Mouse (Mus musculus) layer of hippocampus, adult 9-11 months (tissue): ENCODE measurements around the gene Gfm1.
A peak's percentile ranks its signal among the peaks of the same experiment; 100 is the strongest.

Experiments
- DNase-seq: peaks from one replicate; pipeline ENCODE4 v3.0.0; 2022

Gfm1 gene

DNA sequence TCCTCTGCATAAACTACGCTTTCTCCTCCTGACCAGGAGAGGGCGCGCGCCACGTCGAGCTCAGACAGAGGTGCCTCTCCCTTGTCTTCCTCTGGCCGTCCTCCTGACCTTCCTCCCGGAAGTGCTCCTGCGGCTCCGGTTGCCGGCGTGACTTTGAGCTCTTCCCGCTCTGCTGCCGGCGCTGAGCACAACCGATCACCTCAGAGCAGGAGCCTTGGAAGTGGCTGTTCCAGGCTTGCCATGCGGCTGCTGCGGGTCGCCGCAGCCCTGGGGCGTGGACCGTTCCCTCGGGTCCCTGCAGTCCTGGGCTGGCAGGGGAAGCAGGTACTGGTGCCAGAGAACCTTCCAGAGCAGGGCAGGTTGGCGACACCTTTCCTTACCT is at the start of gene Gfm1:
Gene Gfm1 (plus strand): TSS at position 98 of the 382 bp plus-strand sequence.
- peak; percentile 82 for DNase-seq

DNA sequence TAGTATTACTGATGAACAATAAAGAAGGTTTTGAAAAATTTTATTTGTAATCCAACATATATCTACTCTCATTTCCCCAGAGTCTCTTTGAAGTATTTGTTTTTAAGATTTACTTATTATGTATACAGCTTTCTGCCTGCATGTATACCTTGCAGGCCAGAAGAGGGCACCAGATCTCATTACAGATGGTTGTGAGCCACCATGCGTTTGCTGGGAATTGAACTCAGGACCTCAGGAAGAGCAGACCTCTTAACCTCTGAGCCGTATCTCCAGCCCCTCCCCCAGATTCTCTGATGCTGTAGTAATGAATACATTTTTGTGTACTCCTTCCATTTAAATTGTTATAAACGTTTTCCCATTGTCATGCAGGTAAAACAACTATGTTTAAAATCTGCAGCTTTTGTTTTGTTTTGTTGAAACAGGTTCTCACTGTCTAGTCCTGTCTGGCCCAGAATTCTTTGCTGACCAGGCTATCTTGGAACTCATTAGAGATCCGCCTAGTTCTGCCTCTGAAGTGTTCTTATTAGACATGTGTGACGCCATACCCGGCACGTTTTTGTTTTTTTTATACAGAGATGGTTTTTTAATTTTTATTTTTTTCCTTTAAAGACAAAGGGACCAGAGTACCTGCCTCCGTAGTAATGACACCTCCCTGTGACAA is 428 bp upstream of the Gfm1 start:
- DNase-seq, result no peak

DNA sequence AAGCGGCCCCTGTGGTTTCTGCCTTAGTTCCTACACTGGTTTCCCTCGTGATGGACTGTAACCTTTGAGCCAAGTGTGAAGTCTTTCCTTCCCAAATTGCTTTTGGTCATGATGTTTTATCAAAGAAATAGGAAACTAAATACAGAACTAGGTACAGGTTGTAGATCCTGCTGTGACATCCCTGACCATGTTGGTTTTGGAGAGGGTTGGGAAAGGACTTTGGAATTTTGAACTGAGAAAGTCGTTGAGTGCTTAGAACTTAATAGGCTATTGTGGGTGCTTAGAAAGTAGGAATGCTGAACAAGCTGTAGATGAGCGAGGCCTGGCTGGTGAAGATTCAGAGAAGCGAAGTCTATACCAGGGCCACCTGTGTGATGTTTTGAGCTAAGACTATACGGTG is 4.1 kb downstream of the Gfm1 start:
- no peak for DNase-seq

GRCm38 (mm10) chr3:67447143-67447542 is 17.2 kb downstream of the Gfm1 start:
- DNase-seq, result no peak

DNA sequence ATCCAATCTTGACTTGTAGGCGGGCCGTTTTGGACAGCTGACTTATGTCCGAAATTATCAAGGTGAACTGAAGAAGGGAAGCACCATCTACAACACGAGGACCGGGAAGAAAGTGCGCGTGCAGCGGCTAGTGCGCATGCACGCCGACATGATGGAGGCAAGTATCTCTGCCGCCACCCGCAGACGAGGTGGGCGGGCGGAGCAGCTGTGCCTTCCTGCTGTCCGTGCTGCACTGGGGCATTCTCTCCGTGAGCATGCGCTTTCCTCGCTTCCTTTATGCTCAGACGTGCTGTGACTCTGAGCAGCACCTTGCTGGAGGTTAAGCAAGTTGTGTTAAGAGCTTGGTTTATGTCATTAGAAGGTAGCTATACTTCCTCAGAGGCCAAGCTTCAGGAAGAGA is 19.8 kb downstream of the Gfm1 start:
- DNase-seq, result peak; percentile 75

GRCm38 (mm10) chr3:67450601-67451210 is 20.8 kb downstream of the Gfm1 start:
- peak; percentile 47 for DNase-seq

DNA sequence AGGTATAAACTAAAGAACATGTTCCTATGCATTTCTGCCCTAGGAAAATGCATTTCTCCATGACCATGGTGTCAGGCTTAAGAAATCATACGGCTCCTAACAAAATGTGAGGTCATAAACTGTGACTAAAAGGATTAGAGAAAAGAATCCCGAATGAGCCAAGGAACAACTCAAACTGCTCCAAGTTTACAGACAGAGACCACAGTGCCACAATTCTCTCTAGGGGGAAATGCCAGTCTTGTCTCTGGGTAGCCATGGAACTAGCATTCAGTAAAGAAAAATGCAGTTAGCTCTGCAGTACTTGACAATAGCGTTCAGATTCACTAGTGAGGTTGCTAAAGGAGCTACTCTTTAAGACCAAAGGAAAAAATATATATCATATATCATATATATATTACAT is 30.0 kb downstream of the Gfm1 start:
- no peak for DNase-seq

DNA sequence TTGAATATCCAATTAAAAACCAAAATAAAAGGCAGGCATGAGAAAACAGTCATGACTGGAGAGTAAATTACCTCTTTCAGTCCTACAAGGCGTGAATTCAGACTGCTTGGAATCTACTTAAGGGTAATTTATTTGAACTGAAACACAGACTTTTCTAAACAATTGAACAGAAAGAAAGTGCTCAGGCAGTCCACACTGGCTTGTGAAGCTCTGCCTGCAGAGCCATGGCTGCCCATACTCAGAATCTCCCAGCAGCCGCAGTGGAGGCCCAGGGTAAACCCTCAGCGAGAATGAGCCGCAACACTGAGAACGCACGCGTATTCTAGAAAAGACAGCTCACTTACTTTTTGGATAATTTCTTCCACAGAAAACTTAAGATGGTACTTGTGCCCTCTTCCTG is 32.1 kb downstream of the Gfm1 start:
- DNase-seq, result no peak

- DNase-seq, result no peak
These were observed 32.7 kb downstream of the Gfm1 start for GRCm38 (mm10) chr3:67462578-67462977.

- DNase-seq, result no peak
These were observed 33.1 kb downstream of the Gfm1 start for GRCm38 (mm10) chr3:67463001-67463400.

GRCm38 (mm10) chr3:67463450-67464372 is 33.8 kb downstream of the Gfm1 start, which contains the start of gene Lxn:
Gene Lxn (minus strand): TSS chr3:67463926.
- peak; percentile 30 for DNase-seq

GRCm38 (mm10) chr3:67466576-67466975 is 36.7 kb downstream of the Gfm1 start:
- no peak for DNase-seq

DNA sequence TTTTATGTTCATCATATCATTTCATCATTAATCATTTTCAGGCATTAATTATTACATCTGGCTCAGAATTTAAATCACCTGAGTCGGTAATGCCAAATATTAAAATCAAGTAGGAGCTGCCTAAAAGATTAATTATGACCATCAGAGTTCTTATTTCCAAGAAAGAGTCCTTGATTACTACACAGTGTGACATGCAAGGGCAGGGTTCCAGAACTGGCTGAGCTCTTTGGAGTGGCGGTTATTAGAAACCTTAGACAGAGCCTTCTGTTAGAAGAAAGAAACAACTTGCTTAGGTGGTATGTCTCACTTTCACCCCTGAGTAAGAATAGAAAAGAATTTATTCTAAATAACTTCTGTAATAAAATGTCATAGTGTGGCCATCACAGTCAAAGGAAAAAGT is 37.4 kb downstream of the Gfm1 start:
- no peak for DNase-seq

DNA sequence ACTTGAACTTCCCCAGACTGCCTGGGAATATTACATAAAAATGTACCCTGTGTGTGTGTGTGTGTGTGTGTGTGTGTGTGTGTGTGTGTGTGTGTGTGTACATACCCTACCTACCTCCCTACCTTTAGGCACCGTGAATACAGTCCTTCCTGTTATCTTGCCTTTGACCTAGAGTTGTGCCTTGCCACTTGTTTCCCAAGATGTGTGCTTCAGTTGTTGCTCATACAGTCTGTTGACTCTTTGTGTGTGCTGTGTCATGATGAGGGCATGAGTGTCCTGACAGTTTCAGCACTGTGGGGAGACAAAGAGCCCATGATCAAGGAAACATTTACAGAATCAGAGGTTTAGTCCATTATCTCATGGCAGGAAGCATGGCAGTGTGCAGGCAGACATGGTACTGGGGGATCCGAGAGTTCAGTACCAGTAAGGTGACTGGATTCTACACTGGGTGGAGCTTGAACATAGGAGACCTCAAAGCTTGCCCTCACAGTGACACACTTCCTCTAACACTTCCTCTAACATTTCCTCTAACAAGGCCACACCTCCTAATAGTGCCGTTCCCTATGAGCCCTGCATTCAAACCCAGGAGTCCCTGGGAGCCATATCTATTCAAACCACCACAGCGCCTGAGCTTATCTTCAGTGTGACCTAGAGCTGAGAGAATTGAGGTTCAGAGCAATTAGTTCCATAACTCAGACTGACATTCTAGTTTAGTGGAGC is 41.7 kb downstream of the Gfm1 start:
- no peak for DNase-seq

- DNase-seq, result no peak
These were observed 43.5 kb downstream of the Gfm1 start for GRCm38 (mm10) chr3:67473438-67473837.

DNA sequence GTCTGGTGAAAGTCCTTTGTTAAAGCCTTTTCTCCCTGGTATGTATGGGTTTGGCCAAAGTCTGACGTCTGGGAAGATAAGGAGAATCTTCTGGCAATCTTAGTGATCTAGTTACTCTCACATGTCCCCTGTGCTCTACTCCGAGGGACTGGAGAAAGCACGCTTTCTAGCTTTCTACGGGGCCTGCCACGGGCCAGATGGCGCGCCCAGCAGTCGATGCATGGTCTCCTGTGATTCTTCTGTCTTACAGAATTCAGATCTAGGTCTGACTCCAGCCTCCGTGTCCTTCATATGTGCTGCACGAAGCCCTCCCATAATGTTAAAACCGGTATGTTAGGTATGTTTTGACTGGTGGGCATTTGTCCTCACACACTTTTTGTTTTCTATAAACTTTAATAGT is 49.9 kb downstream of the Gfm1 start:
- DNase-seq, result no peak

GRCm38 (mm10) chr3:67482400-67482799 is 52.5 kb downstream of the Gfm1 start:
- no peak for DNase-seq

GRCm38 (mm10) chr3:67485233-67485632 is 55.3 kb downstream of the Gfm1 start:
- no peak for DNase-seq

GRCm38 (mm10) chr3:67490156-67490555 is 60.3 kb downstream of the Gfm1 start:
- DNase-seq, result no peak

GRCm38 (mm10) chr3:67492086-67492869 is 62.4 kb downstream of the Gfm1 start:
- peak; percentile 52 for DNase-seq

GRCm38 (mm10) chr3:67493132-67493531 is 63.2 kb downstream of the Gfm1 start:
- peak; percentile 34 for DNase-seq

GRCm38 (mm10) chr3:67496310-67496709 is 66.4 kb downstream of the Gfm1 start:
- DNase-seq, result no peak
